Mouse (Mus musculus) cortical plate, adult 2 months (tissue): Measurements from ENCODE around the gene Lag3. TPM values are rescaled to one million over a fixed set of nuclear protein-coding genes. Genes with fewer than 3 reads are reported as not detected.
A peak's percentile ranks its signal among the peaks of the same experiment; 100 is the strongest.

Experiments
- H3K27ac ChIP-seq: fragments of 200-500 bp; 2 replicates; pipeline ENCODE4 v1.5.1; 2012; ENCODE audit warnings: low read length, control low read depth, inconsistent platforms; ENCODE audit not compliant: insufficient read depth
- H3K4me1 ChIP-seq: fragments of 200-500 bp; 2 replicates; pipeline ENCODE4 v1.6.1; 2011; ENCODE audit warnings: low read length; ENCODE audit not compliant: control insufficient read depth, insufficient read depth
- H3K4me3 ChIP-seq: fragments of 200-500 bp; 2 replicates; pipeline ENCODE4 v1.5.1; 2011; ENCODE audit warnings: mild to moderate bottlenecking, low read length, control low read depth; ENCODE audit not compliant: insufficient read depth
- CTCF ChIP-seq: fragments of 200-500 bp; IDR thresholded peaks from 2 replicates; pipeline ENCODE4 v1.5.1; 2011; ENCODE audit warnings: mild to moderate bottlenecking, control low read depth, low read length; ENCODE audit not compliant: insufficient read depth; ENCODE audit errors: extremely low read depth
- POLR2A ChIP-seq: fragments of 200-500 bp; IDR thresholded peaks from 2 replicates; pipeline ENCODE4 v1.6.1; 2011; ENCODE audit warnings: mild to moderate bottlenecking, low read length, control low read depth; ENCODE audit not compliant: insufficient read depth; ENCODE audit errors: extremely low read depth
- polyA plus RNA-seq: library from polyadenylated mRNA; depleted of rRNA; stranded (reverse); fragments of >200 nt; gene quantifications from 2 replicates; pipeline ENCODE4 v1.2.3, GENCODE M21; 2012

The Lag3 gene
- polyA plus RNA-seq, 1 experiment, result 6.5 TPM

- Histone ChIP-seq H3K4me3 (no peak overlapping the region), H3K4me1 (0 out of 2 replicates have a peak, but pooled peaks cover 1% of the 10 kb centered on the region), H3K27ac (0 out of 2 replicates have a peak overlapping the region, but pooled peaks have one; percentile 21)
- TF ChIP-seq POLR2A (no peak), CTCF (no peak)
Measured at GRCm38 (mm10) chr6:124921539-124921938, 10.0 kb upstream of the Lag3 start.

- Histone ChIP-seq H3K27ac (peak overlapping the region; percentile 57), H3K4me1 (0 out of 2 replicates have a peak, but pooled peaks cover 1% of the 10 kb centered on the region), H3K4me3 (no peak overlapping the region; the same call in 1 of the 2 replicates)
- TF ChIP-seq CTCF (no peak), POLR2A (no peak)
Measured at GRCm38 (mm10) chr6:124920318-124921085, 9.0 kb upstream of the Lag3 start.

- TF ChIP-seq POLR2A, result no peak
- TF ChIP-seq CTCF, result no peak
- peak within 1 kb of the TSS; percentile 89 for H3K27ac ChIP-seq
- peaks cover 3% of the 10 kb centered on the region for H3K4me1 ChIP-seq
- peak within 1 kb of the TSS; percentile 19 for H3K4me3 ChIP-seq
Measured at GRCm38 (mm10) chr6:124919695-124920317, 8.3 kb upstream of the Lag3 start, which contains the start of gene Ptms. Gene Ptms, minus strand, starts transcription at chr6:124920103.

- Histone ChIP-seq H3K4me3 (peak overlapping the region; percentile 19; the same call in 1 of the 2 replicates), H3K27ac (peak overlapping the region; percentile 89), H3K4me1 (peaks cover 4% of the 10 kb centered on the region)
- TF ChIP-seq POLR2A, result no peak
- TF ChIP-seq CTCF, result no peak
Measured at GRCm38 (mm10) chr6:124918890-124919627, 7.6 kb upstream of the Lag3 start.

- TF ChIP-seq CTCF (no peak), POLR2A (no peak)
- Histone ChIP-seq H3K4me3 (peak overlapping the region; percentile 55), H3K27ac (peak overlapping the region; percentile 40), H3K4me1 (peaks cover 4% of the 10 kb centered on the region)
Measured at GRCm38 (mm10) chr6:124918331-124918690, 6.8 kb upstream of the Lag3 start.

GRCm38 (mm10) chr6:124917518-124918330 lies 6.2 kb upstream of the Lag3 start:
- TF ChIP-seq CTCF (no peak), POLR2A (peak; percentile 67)
- Histone ChIP-seq H3K27ac (peak overlapping the region; percentile 95), H3K4me1 (peaks cover 4% of the 10 kb centered on the region), H3K4me3 (peak overlapping the region; percentile 55)

- TF ChIP-seq POLR2A, result no peak
- TF ChIP-seq CTCF, result 0 out of 2 replicates have a peak, but pooled peaks have one; percentile 15
- Histone ChIP-seq H3K4me3 (peak overlapping the region; percentile 55), H3K4me1 (peaks cover 4% of the 10 kb centered on the region), H3K27ac (peak overlapping the region; percentile 95)
Measured at GRCm38 (mm10) chr6:124916695-124917517, 5.4 kb upstream of the Lag3 start.
